Mouse (Mus musculus): ENCODE results near the gene Esyt1.
"Not testable (repeated sequence)": the region's sequence is repeated elsewhere in the genome, so short reads cannot be mapped to it uniquely, and the experiment has no call there.

Esyt1 gene

DNA sequence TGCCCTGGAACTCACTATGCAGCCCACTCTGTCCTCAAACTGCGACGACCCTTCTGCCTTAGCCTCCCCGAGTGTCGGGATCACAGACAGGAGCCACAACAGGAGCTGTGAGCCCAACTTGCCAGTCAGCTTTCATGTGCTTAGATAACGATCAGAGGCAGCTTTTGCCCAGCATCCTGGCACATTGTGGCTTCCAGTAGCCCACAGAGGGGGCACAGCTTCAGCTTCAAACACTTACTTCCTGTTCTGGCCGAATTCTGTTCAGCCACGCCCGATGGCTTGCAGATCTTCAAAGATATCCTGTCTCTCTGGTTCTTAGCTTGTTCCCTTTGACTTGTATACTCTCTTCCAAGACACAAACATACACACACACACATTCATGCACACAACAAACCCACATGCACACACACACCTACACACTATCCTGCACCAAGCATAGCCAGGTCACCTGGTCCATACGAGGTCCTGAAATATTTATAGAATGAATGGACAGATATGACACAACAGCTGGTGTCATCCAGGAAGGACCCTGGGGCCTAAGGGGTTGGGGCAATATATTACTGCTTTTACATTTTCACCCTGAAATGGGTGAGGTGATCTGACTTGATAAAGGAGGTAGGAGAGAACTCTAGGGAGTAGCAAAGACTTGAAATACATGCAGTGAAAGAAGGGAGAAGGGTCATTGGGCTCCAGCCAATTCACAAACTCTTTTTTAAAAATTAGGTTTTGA, 20.9 kb downstream of the Esyt1 start:
- no peak for DNase-seq (ENCODE audit: low read depth, low spot score)

DNA sequence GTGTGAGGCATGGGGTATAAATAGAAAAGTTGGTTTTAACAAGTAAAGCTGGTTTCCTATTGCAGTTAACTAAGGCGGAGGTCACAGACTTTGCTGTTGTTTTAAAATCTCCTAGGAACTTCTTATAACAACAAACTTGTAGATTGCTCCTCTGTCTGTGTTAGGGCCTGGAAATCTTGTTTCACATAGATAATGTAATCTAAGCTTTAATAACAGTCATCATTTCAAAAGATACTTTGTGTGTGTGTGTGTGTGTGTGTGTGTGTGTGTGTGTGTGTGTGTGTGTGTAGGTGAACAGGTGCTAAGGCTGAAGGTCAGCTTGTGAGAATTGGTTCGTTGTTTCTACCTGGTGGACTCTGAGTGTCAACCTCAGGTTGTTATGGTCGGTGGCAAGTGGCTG, 21.7 kb downstream of the Esyt1 start:
- DNase-seq (ENCODE audit: low read depth, low spot score), result no peak

DNA sequence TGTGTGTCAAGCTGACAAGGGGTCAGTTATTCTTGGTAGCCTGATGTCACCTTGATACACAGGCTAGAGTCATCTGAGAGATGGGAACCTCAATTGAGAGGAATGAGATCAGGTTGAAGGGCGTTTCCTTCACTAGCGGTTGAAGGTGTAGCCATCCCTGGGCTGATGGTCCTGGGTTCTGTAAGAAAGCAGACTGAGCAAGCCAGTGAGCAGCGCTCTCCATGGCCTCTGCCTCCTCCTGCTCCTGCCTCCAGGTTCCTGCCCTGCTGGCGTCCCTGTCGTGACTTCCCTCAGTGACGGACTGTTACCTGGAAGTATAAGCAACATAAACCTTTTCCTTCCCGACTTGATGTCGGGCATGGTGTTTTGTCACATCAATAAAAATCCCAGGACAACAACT, 22.1 kb downstream of the Esyt1 start:
- DNase-seq (ENCODE audit: low read depth, low spot score), result no peak

DNA sequence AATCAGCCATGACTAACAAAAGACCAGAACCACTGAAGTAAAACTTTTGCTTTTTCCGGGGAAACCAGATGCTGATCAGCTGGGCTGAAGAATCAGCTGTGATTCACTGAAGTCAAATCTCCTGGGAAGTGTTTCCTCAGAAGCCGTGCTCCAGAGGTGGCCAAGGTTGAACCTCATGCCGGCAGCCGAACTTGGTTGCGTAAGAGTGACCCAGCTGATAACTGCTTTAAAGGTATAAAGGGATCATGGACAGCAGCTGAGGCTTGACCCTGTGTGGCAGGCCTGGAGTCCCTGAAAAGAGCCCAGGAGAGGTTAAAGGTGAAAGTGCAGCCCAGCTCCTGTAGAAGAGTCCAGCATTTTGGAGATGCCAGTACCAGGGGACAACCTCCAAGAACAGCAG, 23.3 kb downstream of the Esyt1 start:
- DNase-seq (ENCODE audit: low read depth, low spot score), result no peak

DNA sequence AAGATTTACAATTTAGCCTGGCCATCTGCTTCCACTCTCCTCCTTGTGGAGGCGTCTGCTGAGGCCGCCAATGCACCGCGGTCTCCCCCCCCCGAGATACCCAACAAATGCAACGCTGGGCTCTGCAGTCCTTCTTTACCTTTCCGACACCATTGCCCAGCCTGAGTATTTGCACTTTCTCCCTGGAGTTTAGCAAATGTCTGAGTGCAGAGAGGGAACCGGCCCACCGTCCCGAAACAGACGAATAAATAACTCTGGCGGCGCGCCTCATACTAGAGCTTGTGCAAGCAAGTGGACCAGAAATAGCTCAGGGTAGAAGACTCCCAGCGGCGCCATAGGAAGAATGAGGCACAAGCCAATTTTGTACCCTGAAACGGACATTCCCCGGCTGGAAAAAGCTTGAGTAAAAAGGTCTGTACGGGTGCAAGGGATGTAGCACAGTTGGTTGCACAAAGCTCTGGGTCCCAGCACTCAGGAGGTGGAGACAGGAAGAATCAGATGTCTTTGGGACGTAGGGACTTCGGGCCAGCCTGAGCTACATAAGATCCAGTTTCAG, 26.5 kb downstream of the Esyt1 start:
- peak; percentile 42 for DNase-seq (ENCODE audit: low read depth, low spot score)

DNA sequence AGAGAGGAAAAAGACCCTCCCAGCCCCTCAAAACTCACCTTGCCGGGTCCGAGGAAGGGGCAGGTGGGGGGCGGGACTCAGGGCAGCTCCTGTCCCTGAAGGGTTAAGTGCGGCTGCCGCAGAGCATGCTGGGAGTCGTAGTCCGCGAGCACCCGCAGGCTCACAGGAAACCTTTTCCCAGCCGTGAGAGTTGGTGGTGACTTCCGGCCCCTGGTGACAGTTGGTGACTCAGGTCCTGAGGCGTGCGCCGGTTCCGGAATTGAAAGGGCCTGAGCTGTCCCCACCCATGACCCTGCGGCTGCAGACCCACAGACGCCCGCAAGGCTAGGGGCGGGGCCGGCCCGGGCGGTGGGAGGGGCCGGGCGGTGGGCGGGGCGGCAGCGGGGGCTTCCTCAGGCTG, 27.1 kb downstream of the Esyt1 start, which contains the start of gene Myl6b:
TSS of gene Myl6b (minus strand) at position 96 of the 400 bp plus-strand sequence.
- DNase-seq (ENCODE audit: low read depth, low spot score), result peak; percentile 90

DNA sequence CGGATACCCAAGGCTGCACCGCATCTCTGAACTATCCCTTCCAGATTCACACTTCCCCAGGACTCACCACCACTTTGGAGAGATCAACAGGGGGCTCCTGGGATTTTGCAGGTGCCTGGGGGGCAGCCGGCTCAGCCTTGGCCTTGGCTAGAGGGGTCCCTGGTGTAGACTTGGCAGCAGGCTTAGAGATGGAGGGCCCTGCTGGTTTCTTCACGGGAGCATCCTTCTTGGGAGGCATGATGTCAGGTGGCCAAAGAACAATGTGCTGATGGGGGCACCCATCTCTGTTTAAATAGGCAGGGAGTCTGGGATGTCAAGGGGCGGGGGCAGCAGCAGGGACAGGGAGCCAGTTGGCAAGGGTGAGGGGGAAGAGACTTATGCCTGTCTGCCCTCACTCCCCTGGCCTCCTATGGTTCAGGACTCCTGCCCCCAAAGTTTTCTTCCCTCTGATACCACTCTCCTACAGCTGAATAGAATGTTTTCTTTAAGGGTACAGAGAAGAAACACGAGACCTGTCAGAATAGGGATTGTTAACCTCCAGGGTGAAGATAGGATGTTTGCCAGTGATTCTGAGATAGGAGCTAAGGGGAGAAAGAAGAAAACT, 28.4 kb downstream of the Esyt1 start:
- DNase-seq (ENCODE audit: low read depth, low spot score), result no peak

DNA sequence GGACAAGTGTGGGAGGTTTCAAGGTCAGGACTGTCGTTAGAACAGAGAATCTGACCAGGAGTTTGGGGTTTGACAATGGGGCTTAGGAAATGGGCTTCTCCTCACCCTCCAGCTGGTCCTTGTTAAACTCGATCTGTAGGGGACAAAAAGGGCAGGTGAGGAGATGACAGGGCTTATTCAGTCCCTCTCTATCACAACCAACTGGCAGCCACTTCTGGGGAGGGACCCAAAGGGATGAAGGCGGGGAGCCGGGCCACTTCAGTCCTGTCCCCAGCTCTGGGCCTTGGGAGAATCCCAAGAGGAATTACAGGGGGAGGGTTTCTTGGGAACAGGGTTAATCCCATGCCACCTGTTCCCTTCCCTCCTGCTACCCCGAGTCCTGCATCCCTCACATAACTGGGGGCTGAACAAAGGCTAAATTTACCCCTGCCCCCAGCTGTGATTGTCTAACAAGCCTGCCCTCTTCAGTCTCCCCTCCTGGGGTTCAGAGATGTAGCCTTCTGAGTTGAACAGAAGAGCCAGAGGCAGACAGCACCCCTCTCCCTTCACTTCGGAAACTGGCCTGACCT, 29.1 kb downstream of the Esyt1 start:
- DNase-seq (ENCODE audit: low read depth, low spot score), result no peak

DNA sequence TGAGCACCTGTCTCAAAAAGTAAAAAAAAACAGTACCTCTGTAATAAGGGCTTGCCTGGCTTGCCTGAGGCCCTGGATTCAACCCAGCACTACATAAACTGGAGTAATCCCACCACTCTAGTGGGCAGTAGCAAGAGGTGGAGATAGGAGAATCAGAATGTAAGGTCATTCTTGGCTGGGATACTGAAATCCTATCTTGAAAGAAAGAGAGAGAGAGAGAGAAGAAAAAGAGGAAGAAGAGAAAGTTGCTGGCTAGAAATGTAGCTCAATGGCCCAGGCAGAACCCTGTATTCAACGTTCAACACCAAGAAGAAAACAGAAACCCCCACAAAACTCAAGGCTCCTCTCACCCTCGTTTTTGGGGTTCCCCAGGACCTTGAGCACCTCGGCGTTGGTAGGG, 29.8 kb downstream of the Esyt1 start:
- DNase-seq (ENCODE audit: low read depth, low spot score), result no peak

DNA sequence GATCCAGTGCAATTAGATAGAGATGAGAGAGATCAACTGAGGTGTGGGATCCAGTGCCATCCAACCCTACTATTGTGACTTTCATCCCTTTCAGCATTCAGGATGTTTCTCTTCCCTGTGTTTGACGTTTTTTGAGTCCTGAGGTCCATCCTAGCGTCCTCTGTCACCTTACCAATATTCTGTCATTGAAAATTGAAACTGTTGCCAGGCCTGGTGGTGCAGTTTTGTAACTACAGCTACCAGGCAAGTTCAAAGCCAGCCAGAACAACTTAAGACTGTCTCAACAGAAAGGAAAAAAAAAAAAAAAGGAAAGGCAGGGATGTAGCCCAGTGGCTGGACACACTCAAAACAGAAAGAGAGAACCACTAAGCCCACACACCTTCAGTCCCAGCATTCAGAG, 30.4 kb downstream of the Esyt1 start:
- DNase-seq (ENCODE audit: low read depth, low spot score), result no peak

DNA sequence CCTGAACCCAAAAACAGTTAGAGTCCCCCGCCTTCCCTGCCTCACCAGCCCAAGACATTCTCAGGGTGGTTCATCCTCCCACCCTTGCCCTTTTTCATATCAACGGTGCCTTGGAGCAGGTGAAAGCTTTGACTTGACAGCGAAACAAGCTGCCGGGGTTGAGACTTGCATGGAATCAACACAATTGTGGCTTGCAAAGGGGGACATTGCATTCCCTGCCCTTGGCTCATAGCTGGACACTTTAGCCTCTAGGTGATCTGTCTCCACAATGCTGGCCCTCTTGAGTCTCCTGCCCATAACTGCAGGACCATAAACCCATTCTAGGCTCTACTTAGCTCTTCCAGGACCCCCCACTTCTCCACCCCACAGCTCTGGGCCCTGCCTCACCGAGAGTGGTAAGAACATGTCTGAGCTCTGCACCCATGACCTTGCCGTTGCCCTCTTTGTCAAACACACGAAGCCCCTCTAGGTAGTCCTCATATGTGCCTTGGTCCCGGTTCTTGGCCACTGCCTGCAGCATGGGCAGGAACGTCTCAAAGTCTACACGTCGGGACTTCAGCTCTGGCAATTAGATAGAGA, 30.9 kb downstream of the Esyt1 start:
- DNase-seq (ENCODE audit: low read depth, low spot score), result no peak

DNA sequence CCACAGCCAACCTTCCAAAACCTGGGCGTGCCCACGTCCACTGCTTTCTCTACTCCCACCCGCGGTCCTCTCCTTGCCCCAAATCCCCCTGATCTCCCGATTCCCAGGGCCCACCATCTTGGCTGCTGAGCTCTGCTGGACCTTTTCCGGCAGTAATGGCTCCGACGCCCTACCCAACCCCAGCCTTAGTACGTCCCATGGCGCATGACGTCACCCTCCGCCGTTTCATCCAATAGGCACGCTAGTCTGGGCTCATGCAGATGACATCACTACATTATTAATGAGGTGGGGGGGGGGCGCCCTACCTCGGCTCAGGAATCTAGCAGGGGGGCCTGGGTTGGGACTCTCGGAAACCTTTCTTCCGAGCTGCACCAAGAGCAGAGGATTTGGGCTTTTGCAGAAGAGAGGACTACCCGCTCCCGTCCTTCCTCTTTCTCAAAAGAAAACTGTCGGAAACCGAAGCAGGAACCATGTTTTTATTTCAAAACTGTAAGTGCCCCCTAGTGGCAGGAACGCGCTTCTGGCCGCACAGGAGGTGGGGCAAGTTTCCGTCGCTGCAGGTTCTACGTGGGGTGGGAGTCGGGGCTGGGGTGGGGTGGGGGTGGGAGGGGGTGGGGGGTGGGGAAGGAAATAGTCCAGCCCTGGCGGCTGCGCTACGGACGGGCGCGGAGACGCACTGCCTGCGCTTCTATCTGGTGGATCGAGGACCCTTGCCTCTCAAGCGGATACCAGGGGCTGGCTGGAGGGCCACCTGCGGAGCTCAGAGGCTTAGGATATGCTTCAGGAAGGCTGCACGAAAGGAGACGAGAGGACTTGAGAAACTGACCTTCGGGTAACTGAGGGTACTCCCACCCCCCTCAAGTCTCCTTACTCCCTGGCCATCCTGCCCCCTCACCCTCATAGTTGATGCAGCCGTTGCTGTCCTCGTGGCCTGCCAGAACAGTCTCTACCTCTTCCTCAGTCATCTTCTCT, 31.7 kb downstream of the Esyt1 start, which contains the start of gene Myl6:
TSS of gene Myl6 (minus strand) at position 451 of the 972 bp plus-strand sequence.
- peak; percentile 99 for DNase-seq (ENCODE audit: low read depth, low spot score)

DNA sequence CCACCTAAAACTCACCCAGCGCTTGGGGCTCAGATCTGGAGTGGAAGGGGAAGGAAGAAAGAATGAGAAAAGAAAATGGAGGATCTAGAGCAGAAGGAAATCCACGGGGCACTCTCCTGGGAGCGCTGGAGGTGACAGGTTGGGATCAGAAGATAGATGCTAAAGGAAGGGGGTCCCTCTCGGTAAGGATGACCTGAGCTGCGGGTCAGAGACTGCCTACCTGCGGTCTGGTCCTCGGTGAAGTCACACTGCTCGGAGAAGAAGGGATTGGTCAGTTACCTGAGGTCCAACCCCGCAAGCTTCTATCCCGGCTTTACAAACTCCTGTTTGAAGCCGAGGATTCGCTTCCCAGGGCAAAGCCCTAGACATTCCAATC, 32.4 kb downstream of the Esyt1 start:
- DNase-seq (ENCODE audit: low read depth, low spot score), result no peak

DNA sequence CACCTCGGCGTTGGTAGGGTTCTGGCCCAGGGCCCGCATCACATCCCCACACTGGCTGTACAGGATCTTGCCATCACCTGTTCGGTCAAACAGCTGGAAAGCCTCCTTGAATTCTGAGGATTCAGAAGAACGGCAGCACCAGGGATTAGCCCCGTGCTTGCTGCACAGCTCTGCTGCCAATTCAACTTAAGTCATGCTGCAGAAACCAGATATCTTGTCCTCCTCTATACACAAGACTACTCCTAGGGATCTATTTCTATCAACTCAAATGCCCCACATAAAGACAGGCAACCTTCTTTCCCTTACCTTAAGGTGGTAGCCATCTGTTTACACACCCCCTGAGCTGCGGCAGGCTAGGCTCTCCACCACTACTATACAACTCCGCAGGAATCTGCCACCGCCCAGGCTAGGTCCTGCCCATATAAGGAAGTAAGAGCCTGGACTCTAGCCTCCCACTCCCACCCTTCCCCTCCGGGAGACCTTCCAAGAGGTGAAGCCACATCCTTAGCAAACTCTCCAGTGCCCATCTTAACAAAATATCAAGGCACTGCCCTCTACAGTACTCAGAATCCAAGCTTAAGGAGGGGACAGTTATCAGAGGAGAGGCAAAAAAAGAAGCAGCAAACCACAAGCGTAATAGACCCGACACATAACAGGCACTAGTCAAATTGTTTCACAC, 32.9 kb downstream of the Esyt1 start:
- DNase-seq (ENCODE audit: low read depth, low spot score), result peak; percentile 31

DNA sequence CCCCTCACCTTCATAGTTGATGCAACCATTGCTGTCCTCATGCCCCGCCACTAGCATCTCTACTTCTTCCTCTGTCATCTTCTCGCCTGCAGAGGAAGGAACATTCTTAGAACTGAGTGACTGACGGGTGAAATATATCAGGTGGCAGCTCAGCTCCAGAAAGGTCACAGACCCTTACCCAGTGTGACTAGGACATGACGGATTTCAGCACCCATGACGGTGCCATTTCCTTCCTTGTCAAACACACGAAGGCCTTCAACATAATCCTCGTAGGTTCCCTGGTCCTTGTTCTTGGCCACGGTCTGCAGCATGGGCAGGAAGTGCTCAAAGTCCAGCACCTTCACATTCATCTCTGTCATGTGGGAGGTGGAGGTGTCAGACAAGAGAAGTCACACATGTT, 33.6 kb downstream of the Esyt1 start:
- not testable (repeated sequence) for DNase-seq (ENCODE audit: low read depth, low spot score)

DNA sequence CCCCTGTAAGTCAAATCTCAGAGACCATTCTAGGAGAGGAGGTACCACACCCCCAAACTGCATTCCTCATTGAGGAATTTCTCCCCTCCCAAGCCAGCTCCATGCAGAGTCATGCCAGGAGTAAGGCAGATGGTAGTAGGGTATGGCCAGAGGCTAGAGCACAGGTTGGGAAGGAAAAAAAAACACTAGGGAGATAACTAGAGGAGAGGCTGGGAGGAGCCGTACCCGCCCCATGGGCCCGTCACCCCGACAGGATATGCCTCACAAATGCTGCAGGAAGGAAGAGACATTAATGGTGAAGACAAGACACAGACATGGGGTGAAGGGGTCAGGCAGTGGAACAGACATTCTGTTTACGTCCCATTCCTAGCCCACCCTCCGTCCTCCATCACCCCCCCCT, 34.2 kb downstream of the Esyt1 start:
- no peak for DNase-seq (ENCODE audit: low read depth, low spot score)

DNA sequence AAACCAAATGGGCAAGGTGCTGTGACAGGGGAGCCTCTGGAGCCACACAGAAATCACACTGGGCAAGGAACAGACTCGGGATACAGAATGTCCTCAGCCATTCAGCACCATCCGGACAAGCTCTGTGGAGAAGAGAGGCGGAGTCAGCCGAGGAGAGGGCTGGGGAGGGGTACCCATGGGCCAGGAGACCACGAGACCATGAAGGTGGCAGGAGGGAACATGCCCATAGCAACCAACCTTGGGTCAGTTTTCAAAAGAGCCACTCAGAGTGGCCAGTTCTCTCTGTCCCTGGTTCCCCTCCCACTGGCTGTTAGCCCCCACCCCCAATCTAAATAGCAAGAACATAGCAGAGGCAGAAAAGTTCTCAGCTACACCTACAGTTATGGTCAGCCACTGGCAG, 34.8 kb downstream of the Esyt1 start:
- DNase-seq (ENCODE audit: low read depth, low spot score), result no peak

DNA sequence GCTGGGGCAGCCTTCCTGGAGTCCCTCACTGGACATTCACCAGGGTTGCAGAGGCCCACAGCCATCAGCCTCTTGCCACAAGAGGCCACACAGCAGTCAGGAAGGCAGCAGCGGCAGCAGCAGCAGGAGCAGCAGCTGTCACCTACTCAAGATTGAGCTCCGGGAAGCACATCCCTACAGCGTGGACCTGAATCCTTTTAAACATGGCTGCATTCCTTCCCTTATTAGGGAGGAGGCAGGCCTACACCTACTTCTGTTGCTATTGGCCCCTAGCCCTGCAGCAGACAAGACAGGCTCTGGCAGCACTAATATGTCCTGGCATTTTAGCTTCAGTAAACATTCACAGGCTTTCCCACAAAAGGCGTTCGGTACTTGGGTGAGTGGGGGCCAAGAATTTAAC, 35.4 kb downstream of the Esyt1 start:
- no peak for DNase-seq (ENCODE audit: low read depth, low spot score)

DNA sequence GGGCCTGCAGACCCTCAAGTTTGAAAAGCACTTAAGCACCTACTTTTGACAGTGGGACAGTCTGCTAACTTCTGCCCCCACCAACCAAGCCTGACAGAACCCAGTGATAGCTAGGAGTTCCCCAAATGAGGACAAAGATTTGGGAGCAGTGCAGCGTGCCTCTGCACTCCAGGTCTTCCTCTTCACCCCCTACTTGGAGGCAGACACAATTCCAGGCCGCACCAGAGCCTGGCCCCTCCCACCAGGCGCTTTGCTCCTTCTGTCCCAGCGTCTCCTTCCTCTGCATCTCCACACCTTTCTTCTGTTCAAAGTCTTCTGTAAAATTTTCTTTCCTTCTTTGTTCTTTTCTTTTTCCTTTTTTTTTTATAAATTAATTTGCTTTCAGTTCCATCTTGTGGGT, 35.9 kb downstream of the Esyt1 start:
- no peak for DNase-seq (ENCODE audit: low read depth, low spot score)

DNA sequence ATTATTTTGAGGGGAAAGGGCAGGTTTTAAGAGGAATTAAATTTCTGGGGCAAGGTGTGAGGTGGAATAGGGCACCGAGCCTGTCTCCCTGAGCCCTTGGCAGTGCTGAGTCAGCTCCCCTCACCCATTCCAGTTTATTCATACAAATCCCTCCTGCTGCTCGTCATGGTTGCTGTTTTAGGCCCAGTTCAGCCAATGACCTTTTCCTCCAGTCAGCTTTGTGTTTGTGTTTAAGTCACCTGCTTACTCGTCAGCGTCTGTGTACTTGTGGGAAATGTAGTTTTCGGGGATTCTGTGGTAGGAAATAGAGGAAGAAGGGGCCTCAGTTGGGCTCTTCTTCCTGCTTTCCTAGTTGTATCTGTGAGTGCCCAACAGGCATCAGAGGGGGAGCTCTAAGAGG, 36.3 kb downstream of the Esyt1 start:
- no peak for DNase-seq (ENCODE audit: low read depth, low spot score)

DNA sequence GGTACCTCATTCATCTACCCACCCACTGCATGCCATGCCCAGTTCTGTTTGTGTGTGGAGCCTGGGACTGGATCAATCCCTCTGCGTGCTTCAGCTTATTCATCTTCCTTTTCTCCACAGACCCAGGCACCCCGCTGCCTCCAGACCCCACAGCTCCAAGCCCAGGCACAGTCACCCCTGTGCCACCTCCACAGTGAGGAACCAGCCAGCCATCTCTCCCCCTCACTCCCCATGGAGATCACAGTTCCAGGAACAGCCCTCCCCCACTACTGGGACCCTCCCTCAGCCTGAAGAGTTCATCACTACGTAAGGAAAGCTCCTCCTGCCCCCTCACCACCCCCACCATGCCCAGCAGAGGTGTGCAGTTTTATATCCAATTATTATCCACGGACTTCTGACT, 36.9 kb downstream of the Esyt1 start:
- DNase-seq (ENCODE audit: low read depth, low spot score), result no peak

Data from embryo, embryonic 11.5 days (tissue).